Mouse (Mus musculus) liver, embryonic 11.5 days (tissue): ENCODE results near the gene Prelp. TPM values are rescaled to one million over a fixed set of nuclear protein-coding genes. Genes with fewer than 3 reads are reported as not detected.

Experiments used
- ATAC-seq: fragments of 200-750 bp; cut with Nextera tagmentation; replicated peaks from 2 replicates; pipeline ENCODE4 v1.8.0; 2017; ENCODE audit warnings: moderate number of reproducible peaks, mild to moderate bottlenecking, moderate TSS enrichment, moderate library complexity; ENCODE audit not compliant: low FRiP score
- DNase-seq: peaks from one replicate; pipeline ENCODE4 v3.0.0-alpha.2; 2017; ENCODE audit warnings: low spot score
- H3K27ac ChIP-seq: fragments of 300-500 bp; sonication (generic); 2 replicates; pipeline ENCODE4 v1.5.1; 2014; ENCODE audit warnings: mild to moderate bottlenecking, low read depth, low read length, control low read depth
- H3K27me3 ChIP-seq: fragments of 300-500 bp; sonication (generic); replicated peaks from 2 replicates; pipeline ENCODE4 v1.6.1; 2014; ENCODE audit warnings: low read length, mixed read lengths; ENCODE audit not compliant: control insufficient read depth, insufficient read depth
- H3K36me3 ChIP-seq: fragments of 300-500 bp; sonication (generic); 2 replicates; pipeline ENCODE4 v1.6.1; 2014; ENCODE audit warnings: mild to moderate bottlenecking, low read length, moderate library complexity, mixed read lengths; ENCODE audit not compliant: control insufficient read depth, insufficient read depth
- H3K4me1 ChIP-seq: fragments of 300-500 bp; sonication (generic); replicated peaks from 2 replicates; pipeline ENCODE4 v1.6.1; 2014; ENCODE audit warnings: low read length, mixed read lengths; ENCODE audit not compliant: control insufficient read depth, insufficient read depth
- H3K4me2 ChIP-seq: fragments of 300-500 bp; sonication (generic); 2 replicates; pipeline ENCODE4 v1.6.1; 2014; ENCODE audit warnings: mild to moderate bottlenecking, control low read depth, moderate library complexity
- H3K4me3 ChIP-seq: fragments of 300-500 bp; sonication (generic); 2 replicates; pipeline ENCODE4 v1.5.1; 2014; ENCODE audit warnings: low read depth, low read length, control low read depth
- H3K9ac ChIP-seq: fragments of 300-500 bp; sonication (generic); 2 replicates; pipeline ENCODE4 v1.6.1; 2014; ENCODE audit warnings: low read depth, low read length, control low read depth
- H3K9me3 ChIP-seq: fragments of 300-500 bp; sonication (generic); 2 replicates; pipeline ENCODE4 v1.6.1; 2016; ENCODE audit warnings: low read length, inconsistent platforms, mixed read lengths; ENCODE audit not compliant: control insufficient read depth
- WGBS: fragments of 180-500 bp; shearing (Covaris S2); extraction: QIAGEN DNeasy Blood & Tissue Kit; methylation state at CpG from one replicate; pipeline ENCODE4 v1.1.7; 2014; 5-methylcytosine and 5-hydroxymethylcytosine counted together
- polyA plus RNA-seq: library from polyadenylated mRNA; unstranded; fragments of >200 nt; fragmentation: Nextera tagmentation; extraction: Ambion mirVana; gene quantifications from 2 replicates; pipeline ENCODE4 v1.2.1, GENCODE M21; 2014

The Prelp gene
- polyA plus RNA-seq, 1 experiment from 2014 or later, result 0.11 TPM

DNA sequence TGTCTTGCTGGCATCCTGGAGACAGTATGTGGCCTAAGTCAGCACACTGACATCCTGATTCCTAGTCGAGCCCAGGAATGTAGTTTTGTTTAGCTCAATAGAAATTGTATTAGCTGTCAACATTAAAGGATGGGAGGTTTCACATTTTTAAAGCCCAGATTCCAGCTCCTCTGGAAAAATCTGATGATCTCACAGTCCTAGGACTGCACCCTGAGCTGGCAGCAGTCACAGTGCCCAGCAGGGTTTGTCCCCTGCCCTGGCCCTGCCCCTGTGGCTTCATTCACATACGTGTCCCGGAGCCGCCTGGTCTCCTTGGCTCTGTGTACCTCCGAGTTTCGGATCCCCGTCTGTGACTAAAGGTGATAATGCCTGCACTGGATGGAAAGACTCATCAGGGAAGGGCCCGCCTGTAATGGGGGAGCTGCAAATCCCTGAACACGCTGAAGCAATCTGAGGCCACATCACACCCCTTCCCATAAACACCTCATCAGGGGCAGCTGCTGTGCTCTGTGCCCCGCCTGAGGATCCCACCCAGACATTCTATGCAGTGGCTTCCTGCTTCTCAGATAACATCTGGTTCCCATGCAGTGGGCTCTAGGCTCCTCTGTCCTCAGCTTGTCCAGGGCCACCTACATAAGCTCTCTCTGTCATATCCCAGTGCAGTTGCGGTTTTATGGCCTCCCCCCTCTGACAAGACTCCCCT lies 20.1 kb upstream of the Prelp start:
- 58% methylated on average over 11 of the region's 11 CpGs for WGBS
- Histone ChIP-seq H3K4me1 (peaks cover 5% of the 10 kb centered on the region; the same call in 1 of the 2 replicates), H3K4me2 (no peak overlapping the region), H3K9ac (no peak overlapping the region), H3K4me3 (no peak overlapping the region), H3K27ac (no peak overlapping the region), H3K9me3 (no peaks in the 10 kb centered on the region), H3K27me3 (no peaks in the 10 kb centered on the region), H3K36me3 (no peaks in the 10 kb centered on the region)
- ATAC-seq (no peak), DNase-seq (no peak)

DNA sequence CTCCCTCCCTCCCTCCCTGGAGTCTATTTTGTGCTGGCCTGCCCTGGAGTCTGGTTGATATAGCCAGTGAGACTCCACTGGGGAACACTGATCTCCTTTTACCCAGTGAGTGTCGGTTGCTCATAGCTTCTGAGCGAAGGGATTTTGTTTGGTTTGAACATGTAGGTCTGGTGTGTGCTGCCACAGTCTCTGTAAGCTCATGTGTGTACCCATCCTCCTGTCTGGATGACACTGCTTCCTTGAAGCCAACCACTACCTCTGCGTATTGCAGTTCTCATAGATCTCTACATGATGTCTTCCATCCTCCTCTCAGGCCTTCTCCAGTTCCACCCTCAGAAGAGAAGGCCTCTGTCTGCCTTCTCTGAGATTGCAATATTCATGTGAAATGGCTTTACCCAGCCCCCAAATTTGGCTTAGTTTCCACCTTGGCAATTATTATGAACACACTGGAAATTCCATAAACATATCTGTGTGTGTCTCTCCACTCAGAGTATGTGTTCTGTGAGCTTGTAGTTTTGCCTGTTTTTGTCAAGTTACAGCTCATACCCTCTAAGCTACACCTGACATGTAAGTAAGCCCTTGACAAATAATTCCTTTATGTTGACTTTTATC lies 19.4 kb upstream of the Prelp start:
- 81% methylated on average over 3 of the region's 3 CpGs for WGBS
- DNase-seq, result no peak

DNA sequence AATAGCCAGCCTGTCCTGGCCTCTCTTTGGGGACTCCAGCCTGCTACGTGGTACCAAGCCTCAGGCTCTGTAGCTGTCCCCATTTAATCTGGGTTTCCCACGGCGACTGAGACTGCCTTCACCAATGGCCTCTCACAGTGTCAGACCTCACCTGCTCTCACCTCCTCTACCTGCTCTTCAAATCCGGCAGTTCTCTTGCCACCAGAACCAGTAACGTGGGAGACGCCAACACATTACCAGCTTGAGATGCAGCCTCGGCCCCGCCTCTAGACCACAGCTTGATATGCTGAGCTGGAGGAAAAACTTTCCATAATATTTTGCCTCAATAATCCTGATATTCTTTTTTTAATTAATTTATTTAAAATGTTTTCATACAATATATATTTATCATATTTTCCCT lies 18.5 kb upstream of the Prelp start:
- ATAC-seq (no peak), DNase-seq (no peak)
- Histone ChIP-seq H3K4me3 (no peak overlapping the region), H3K36me3 (no peaks in the 10 kb centered on the region), H3K4me2 (no peak overlapping the region), H3K27ac (no peak overlapping the region), H3K4me1 (peaks cover 5% of the 10 kb centered on the region; the same call in 1 of the 2 replicates), H3K9me3 (0 out of 2 replicates have a peak, but pooled peaks cover 2% of the 10 kb centered on the region), H3K9ac (no peak overlapping the region), H3K27me3 (no peaks in the 10 kb centered on the region)
- WGBS, result 79% methylated on average over 8 of the region's 8 CpGs

More for the DNA sequence above, 19.4 kb upstream of the Prelp start:
- 0 out of 2 replicates have a peak, but pooled peaks cover 2% of the 10 kb centered on the region for H3K9me3 ChIP-seq
- no peak overlapping the region for H3K4me3 ChIP-seq
- H3K27ac ChIP-seq, result no peak overlapping the region
- no peaks in the 10 kb centered on the region for H3K27me3 ChIP-seq
- peaks cover 5% of the 10 kb centered on the region; the same call in 1 of the 2 replicates for H3K4me1 ChIP-seq
- no peak overlapping the region for H3K9ac ChIP-seq
- H3K4me2 ChIP-seq, result no peak overlapping the region
- no peaks in the 10 kb centered on the region for H3K36me3 ChIP-seq
- no peak for ATAC-seq

DNA sequence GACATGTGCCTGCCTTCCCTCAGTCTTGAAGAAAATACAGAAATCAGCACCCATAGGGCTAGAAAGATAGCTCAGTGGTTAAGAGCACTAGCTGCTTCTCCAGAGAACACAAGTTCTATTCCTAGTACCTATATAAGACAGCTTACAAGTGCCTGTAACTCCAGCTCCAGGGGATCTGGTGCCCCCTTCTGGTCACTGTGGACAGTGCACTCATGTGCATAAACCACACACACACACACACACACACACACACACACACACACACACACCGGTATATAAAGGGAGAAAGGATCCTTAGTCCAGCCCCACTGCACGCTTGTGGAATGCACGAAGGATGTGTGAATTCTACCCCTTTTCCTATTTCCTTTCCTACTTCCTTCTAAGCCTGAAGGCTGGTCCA lies 15.0 kb upstream of the Prelp start:
- Histone ChIP-seq H3K4me1 (peaks cover 2% of the 10 kb centered on the region), H3K9ac (no peak overlapping the region), H3K27me3 (no peaks in the 10 kb centered on the region), H3K4me3 (no peak overlapping the region), H3K36me3 (no peaks in the 10 kb centered on the region), H3K9me3 (0 out of 2 replicates have a peak, but pooled peaks cover 2% of the 10 kb centered on the region), H3K4me2 (no peak overlapping the region), H3K27ac (no peak overlapping the region)
- ATAC-seq (no peak), DNase-seq (no peak)
- 93% methylated on average over 3 of the region's 3 CpGs for WGBS

DNA sequence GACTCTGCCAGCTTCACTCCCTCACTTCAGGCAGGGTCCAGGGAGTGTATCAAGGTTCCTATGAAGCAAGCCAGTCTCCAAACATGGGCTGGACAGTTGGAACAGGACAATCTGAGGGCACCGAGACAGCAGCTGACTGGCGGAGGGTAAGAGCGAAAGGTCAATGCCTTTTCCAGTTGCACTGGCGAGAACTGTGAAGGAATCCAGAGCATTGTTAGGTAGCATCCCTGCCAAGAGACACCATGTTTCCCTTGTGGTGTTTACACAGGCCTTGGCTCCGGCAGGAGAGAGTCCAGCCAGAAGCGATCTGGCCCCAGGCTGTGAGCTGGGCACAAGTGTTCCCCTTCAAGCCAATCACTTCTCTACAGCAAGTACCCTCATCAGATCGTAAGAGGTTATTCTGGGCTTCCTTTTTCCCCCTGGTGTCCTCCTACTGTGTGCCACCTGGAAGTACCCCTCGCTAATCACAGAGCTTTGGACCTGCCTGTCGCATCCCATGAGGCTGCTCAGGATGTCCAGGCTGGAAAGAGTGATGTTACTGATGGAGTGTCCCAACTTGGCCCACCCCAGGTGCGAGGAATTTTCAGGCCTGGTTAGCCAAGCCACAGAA lies 13.2 kb upstream of the Prelp start:
- ATAC-seq (no peak), DNase-seq (no peak)
- H3K9me3 ChIP-seq, result 0 out of 2 replicates have a peak, but pooled peaks cover 2% of the 10 kb centered on the region
- H3K4me3 ChIP-seq, result no peak overlapping the region
- H3K9ac ChIP-seq, result no peak overlapping the region
- H3K27ac ChIP-seq, result no peak overlapping the region
- no peaks in the 10 kb centered on the region for H3K27me3 ChIP-seq
- no peak overlapping the region for H3K4me2 ChIP-seq
- 81% methylated on average over 10 of the region's 10 CpGs for WGBS
- no peaks in the 10 kb centered on the region for H3K36me3 ChIP-seq
- H3K4me1 ChIP-seq, result peaks cover 2% of the 10 kb centered on the region; the same call in 1 of the 2 replicates

DNA sequence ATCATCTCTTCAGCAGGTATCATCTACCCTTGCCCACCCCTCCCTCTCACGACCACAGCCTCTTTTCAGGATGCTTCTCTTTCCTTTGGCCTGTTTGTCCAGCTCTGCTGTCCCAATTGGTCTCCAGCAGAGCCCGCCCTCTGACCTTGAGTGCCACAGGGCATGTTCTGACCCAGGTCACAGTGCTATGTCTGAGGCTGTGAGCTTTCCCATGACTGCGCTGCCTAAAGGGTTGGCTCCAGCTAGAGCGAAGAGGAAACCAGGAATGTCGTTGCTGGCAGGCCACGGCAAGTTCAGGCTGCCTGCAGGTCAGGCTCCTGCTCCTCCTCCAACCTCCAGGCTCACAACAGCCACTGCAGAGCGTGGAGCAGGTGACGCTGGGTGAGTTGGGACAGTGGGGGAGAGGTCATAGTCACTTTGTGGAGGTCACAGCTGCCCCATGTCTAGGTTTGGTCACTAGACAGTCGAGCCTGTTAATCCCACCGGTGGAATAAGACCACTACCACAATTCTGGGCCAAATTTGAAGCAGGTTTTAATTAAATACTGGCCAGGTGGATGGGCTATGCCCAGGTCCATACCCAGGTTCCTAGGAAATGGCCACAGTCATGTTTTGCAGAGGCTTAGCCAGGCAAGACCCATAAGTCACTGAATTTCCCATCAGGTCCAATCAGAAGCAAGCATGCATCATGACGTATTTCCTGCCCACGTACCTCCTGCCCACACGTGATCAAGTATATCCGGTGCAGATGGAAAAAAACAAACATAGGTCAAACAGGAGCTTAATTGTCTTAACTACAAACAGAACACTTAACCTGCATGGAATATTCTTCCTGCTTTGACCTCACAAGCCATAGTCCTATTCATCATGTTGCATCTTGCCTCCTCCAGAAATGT lies 12.3 kb upstream of the Prelp start:
- H3K27ac ChIP-seq, result no peak overlapping the region
- no peak for ATAC-seq
- 61% methylated on average over 14 of the region's 14 CpGs for WGBS

DNA sequence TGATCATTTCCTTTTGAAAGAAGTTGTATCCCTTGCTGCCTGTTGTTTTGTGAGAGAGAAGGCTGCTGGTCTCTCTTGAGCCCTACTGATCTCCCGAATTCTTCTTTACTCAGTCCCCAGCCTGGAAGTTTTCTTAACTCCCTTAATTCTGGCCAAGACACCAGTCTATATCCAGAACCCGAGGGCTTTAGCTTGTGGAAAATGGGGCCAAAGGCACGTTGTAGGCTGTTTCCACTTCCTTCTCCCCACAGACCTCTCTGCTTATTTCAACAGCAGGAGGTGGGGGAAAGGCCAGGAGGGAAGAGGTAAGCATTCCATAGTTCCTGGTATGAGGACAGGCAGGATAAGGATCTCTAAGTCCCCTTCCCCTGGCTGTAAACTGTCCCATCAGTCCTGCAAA lies 8.8 kb upstream of the Prelp start:
- H3K27ac ChIP-seq, result no peak overlapping the region
- H3K4me3 ChIP-seq, result no peak overlapping the region
- DNase-seq (no peak), ATAC-seq (no peak)
- H3K4me1 ChIP-seq, result peaks cover 2% of the 10 kb centered on the region; the same call in 1 of the 2 replicates
- no peaks in the 10 kb centered on the region for H3K36me3 ChIP-seq
- 50% methylated on average over 3 of the region's 3 CpGs for WGBS
- H3K4me2 ChIP-seq, result no peak overlapping the region
- no peaks in the 10 kb centered on the region for H3K9me3 ChIP-seq
- no peak overlapping the region for H3K9ac ChIP-seq
- H3K27me3 ChIP-seq, result no peaks in the 10 kb centered on the region

More for the DNA sequence above, 12.3 kb upstream of the Prelp start:
- no peak overlapping the region for H3K9ac ChIP-seq
- no peaks in the 10 kb centered on the region for H3K27me3 ChIP-seq
- H3K4me1 ChIP-seq, result peaks cover 2% of the 10 kb centered on the region; the same call in 1 of the 2 replicates
- no peak for DNase-seq
- H3K4me3 ChIP-seq, result no peak overlapping the region
- no peaks in the 10 kb centered on the region for H3K36me3 ChIP-seq
- H3K9me3 ChIP-seq, result 0 out of 2 replicates have a peak, but pooled peaks cover 2% of the 10 kb centered on the region
- H3K4me2 ChIP-seq, result no peak overlapping the region

DNA sequence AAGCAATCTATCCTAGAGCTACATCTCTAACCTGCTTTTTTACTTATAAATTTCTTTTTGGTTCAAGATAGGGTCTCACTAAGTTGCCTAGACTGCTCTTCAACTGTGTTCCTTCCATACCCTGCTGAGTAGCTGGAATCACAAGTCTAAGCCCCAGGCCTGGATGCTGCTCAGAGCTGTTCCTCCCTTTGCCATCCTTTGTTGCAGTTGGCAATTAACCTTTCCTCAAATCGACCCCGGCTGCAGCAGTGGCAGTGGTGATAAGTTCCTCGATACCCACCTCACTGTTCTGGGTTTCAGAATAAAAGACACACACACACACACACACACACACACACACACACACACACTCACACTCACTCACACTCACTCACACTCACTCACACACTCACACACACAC lies 4.0 kb upstream of the Prelp start:
- Histone ChIP-seq H3K9ac (no peak overlapping the region), H3K36me3 (no peaks in the 10 kb centered on the region), H3K4me1 (no peaks in the 10 kb centered on the region), H3K4me2 (no peak overlapping the region), H3K27me3 (no peaks in the 10 kb centered on the region), H3K9me3 (no peaks in the 10 kb centered on the region), H3K27ac (no peak overlapping the region), H3K4me3 (no peak overlapping the region)
- WGBS, result 85% methylated on average over 3 of the region's 3 CpGs
- ATAC-seq (no peak), DNase-seq (no peak)
